ENCODE assay signal across 21 mouse cellular contexts in the genomic region with DNA sequence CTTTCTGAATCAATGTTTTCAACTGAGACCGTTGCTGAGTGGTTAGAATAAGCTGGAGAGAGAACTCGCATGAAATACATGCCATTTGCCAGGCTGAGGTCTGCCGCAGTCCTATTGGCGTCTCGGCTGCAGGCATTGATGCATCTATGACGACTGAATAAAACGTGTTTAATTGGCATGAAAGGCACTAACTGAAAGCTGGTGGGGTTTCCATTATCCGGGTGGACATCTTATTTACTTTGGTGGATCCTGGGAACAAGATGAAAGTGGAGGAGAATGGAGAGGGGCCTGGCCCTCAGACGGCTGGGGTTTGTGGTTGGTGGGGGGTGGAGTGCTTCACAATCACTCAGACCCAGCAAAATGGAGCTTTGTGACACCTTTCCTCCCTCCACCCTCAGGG.
DNase-seq lines count a peak whose midpoint lies in the region; ATAC-seq lines count a peak whose summit lies in the region.
"Had no signal": no experiment of that assay in that cellular context is flagged by ENCODE, and none has a peak within 500 bp of the region (broad histone marks: within the 10 kb centered on the region; RNA-seq: fewer than 3 reads in every experiment).

No protein-coding gene starts in this region.

- H3K4me2 ChIP-seq in hindbrain, embryonic 11.5 days (replicated peaks; ENCODE audit: low read depth, low read length): no peak overlapping the region
- no peak overlapping the region for H3K4me2 ChIP-seq in hindbrain, embryonic 16.5 days (ENCODE audit: low read length)
- peak overlapping the region; percentile 25; the same call in 1 of the 2 replicates for H3K4me2 ChIP-seq in forebrain, embryonic 12.5 days
- H3K4me2 ChIP-seq in hindbrain, embryonic 14.5 days (replicated peaks): no peak overlapping the region
- H3K4me2 ChIP-seq: embryonic facial prominence, embryonic 15.5 days; heart, embryonic 13.5 days had no signal

- peak; percentile 24; the same call in 1 of the 2 replicates for ATAC-seq in hindbrain, embryonic 11.5 days (ENCODE audit: low FRiP score)
- no peak for ATAC-seq in hindbrain, embryonic 16.5 days
- ATAC-seq in forebrain, embryonic 12.5 days (ENCODE audit: low FRiP score): peak; percentile 66
- ATAC-seq in hindbrain, embryonic 14.5 days (ENCODE audit: low FRiP score): 0 out of 2 replicates have a peak, but pooled peaks have one; percentile 4
- ATAC-seq: inflammation-experienced regulatory T-cells, adult 6 months had no signal

- H3K9ac ChIP-seq in hindbrain, embryonic 11.5 days (ENCODE audit: low read depth, low read length): no peak overlapping the region
- no peak overlapping the region for H3K9ac ChIP-seq in hindbrain, embryonic 16.5 days (ENCODE audit: low read depth, low read length)
- no peak overlapping the region for H3K9ac ChIP-seq in forebrain, embryonic 12.5 days
- H3K9ac ChIP-seq in hindbrain, embryonic 14.5 days: no peak overlapping the region
- H3K9ac ChIP-seq: embryonic facial prominence, embryonic 15.5 days; heart, embryonic 13.5 days had no signal

- peaks cover 2% of the 10 kb centered on the region; the same call in 1 of the 2 replicates for H3K4me1 ChIP-seq in hindbrain, embryonic 11.5 days (replicated peaks; ENCODE audit: control insufficient read depth, insufficient read depth, low read length)
- H3K4me1 ChIP-seq in hindbrain, embryonic 16.5 days (ENCODE audit: control insufficient read depth, insufficient read depth, low read depth, low read length): peaks cover 10% of the 10 kb centered on the region
- H3K4me1 ChIP-seq in forebrain, embryonic 12.5 days: peaks cover 29% of the 10 kb centered on the region
- peaks cover 29% of the 10 kb centered on the region; the same call in 1 of the 2 replicates for H3K4me1 ChIP-seq in hindbrain, embryonic 14.5 days (replicated peaks; ENCODE audit: control insufficient read depth, insufficient read depth, low read length)
- H3K4me1 ChIP-seq: embryonic facial prominence, embryonic 15.5 days; heart, embryonic 13.5 days had no signal

- DNase-seq in hindbrain, embryonic 11.5 days (ENCODE audit: low spot score): no peak
- peak; percentile 33 for DNase-seq in embryo, embryonic 11 days
- peak; percentile 30 for DNase-seq in hindbrain, embryonic 14.5 days (ENCODE audit: low spot score)
- DNase-seq in layer of hippocampus, postnatal 14 days (ENCODE audit: low spot score in 2 of 2): no peak
- no peak for DNase-seq in testis, postnatal 10 days (ENCODE audit: low spot score)
- DNase-seq in natural killer cell, adult 2 months (ENCODE audit: low spot score in 2 of 2): no peak
- DNase-seq: B cell, adult 2 months; cerebellum, adult 2 months; kidney, postnatal 10 days; left cerebral cortex, postnatal 4 days; liver; lung, postnatal 10 days; right cerebral cortex, adult 18-20 months; thymus, postnatal 36 days had no signal

- peaks cover 10% of the 10 kb centered on the region for H3K27me3 ChIP-seq in hindbrain, embryonic 11.5 days (ENCODE audit: control insufficient read depth, insufficient read depth, low read length)
- H3K27me3 ChIP-seq in hindbrain, embryonic 16.5 days (replicated peaks; ENCODE audit: control insufficient read depth, insufficient read depth, low read length): peaks cover 11% of the 10 kb centered on the region
- H3K27me3 ChIP-seq in forebrain, embryonic 12.5 days: peaks cover 47% of the 10 kb centered on the region
- peaks cover 40% of the 10 kb centered on the region for H3K27me3 ChIP-seq in hindbrain, embryonic 14.5 days (ENCODE audit: control insufficient read depth, insufficient read depth, low read length)

- no peak overlapping the region for H3K27ac ChIP-seq in hindbrain, embryonic 11.5 days (ENCODE audit: low read depth, low read length)
- H3K27ac ChIP-seq in hindbrain, embryonic 16.5 days (ENCODE audit: low read depth, low read length): no peak overlapping the region
- H3K27ac ChIP-seq in forebrain, embryonic 12.5 days: no peak overlapping the region
- H3K27ac ChIP-seq in hindbrain, embryonic 14.5 days: no peak overlapping the region
- H3K27ac ChIP-seq: embryonic facial prominence, embryonic 15.5 days; heart, embryonic 13.5 days; layer of hippocampus, adult 2 months; left cerebral cortex, adult 2 months had no signal

- no peaks in the 10 kb centered on the region for H3K9me3 ChIP-seq in hindbrain, embryonic 11.5 days (ENCODE audit: control insufficient read depth, low read length)
- H3K9me3 ChIP-seq in hindbrain, embryonic 16.5 days (ENCODE audit: control insufficient read depth, low read length): no peaks in the 10 kb centered on the region
- no peaks in the 10 kb centered on the region for H3K9me3 ChIP-seq in forebrain, embryonic 12.5 days
- H3K9me3 ChIP-seq in hindbrain, embryonic 14.5 days (ENCODE audit: control insufficient read depth, low read length): no peaks in the 10 kb centered on the region
- H3K9me3 ChIP-seq: embryonic facial prominence, embryonic 15.5 days; heart, embryonic 13.5 days had no signal

- H3K4me3 ChIP-seq in hindbrain, embryonic 11.5 days (ENCODE audit: low read depth, low read length): no peak overlapping the region
- no peak overlapping the region for H3K4me3 ChIP-seq in hindbrain, embryonic 16.5 days (ENCODE audit: low read length)
- no peak overlapping the region for H3K4me3 ChIP-seq in forebrain, embryonic 12.5 days (replicated peaks)
- no peak overlapping the region for H3K4me3 ChIP-seq in hindbrain, embryonic 14.5 days (replicated peaks; ENCODE audit: low read length)
- H3K4me3 ChIP-seq: embryonic facial prominence, embryonic 15.5 days; heart, embryonic 13.5 days; layer of hippocampus, adult 2 months; left cerebral cortex, adult 2 months had no signal

- WGBS in hindbrain, embryonic 11.5 days: 15% methylated on average over 9 of the region's 9 CpGs
- WGBS in hindbrain, embryonic 16.5 days: 12% methylated on average over 9 of the region's 9 CpGs
- 5% methylated on average over 9 of the region's 9 CpGs for WGBS in forebrain, embryonic 12.5 days
- WGBS in hindbrain, embryonic 14.5 days: 6% methylated on average over 9 of the region's 9 CpGs

- H3K36me3 ChIP-seq in hindbrain, embryonic 11.5 days (ENCODE audit: control insufficient read depth, insufficient read depth, low read length): no peaks in the 10 kb centered on the region
- H3K36me3 ChIP-seq in hindbrain, embryonic 16.5 days (ENCODE audit: control insufficient read depth, insufficient read depth, low read length): no peaks in the 10 kb centered on the region
- H3K36me3 ChIP-seq in forebrain, embryonic 12.5 days (replicated peaks): no peaks in the 10 kb centered on the region
- no peaks in the 10 kb centered on the region for H3K36me3 ChIP-seq in hindbrain, embryonic 14.5 days (replicated peaks; ENCODE audit: control insufficient read depth, insufficient read depth)
- H3K36me3 ChIP-seq: embryonic facial prominence, embryonic 15.5 days; heart, embryonic 13.5 days had no signal

Comparison
In these comparisons a context has a peak if more than half of its experiments do, and no peak if none do; other contexts are left out.
1. DNase-seq: peak in embryo, embryonic 11 days (single experiment) and hindbrain, embryonic 14.5 days (single experiment); none in hindbrain, embryonic 11.5 days (single experiment), layer of hippocampus, postnatal 14 days (0 of 2), testis, postnatal 10 days (single experiment) and natural killer cell, adult 2 months (0 of 2).